Mouse (Mus musculus) skeletal muscle tissue, adult 2 months (tissue): ENCODE measurements around the gene Lpp.
"Not testable (repeated sequence)": the region's sequence is repeated elsewhere in the genome, so short reads cannot be mapped to it uniquely, and the experiment has no call there.

Experiments used
- DNase-seq: peaks from one replicate; pipeline ENCODE4 v3.0.0-alpha.2; 2012; ENCODE audit warnings: low read depth, low spot score

Lpp gene

GRCm38 (mm10) chr16:24977771-24978170, 584.5 kb downstream of the Lpp start:
- no peak for DNase-seq

- DNase-seq, result no peak
Observed at GRCm38 (mm10) chr16:24978226-24978625, 584.9 kb downstream of the Lpp start.

- no peak for DNase-seq
Observed at GRCm38 (mm10) chr16:24979391-24979790, 586.1 kb downstream of the Lpp start.

- DNase-seq, result no peak
Observed at GRCm38 (mm10) chr16:24982828-24983227, 589.5 kb downstream of the Lpp start.

- no peak for DNase-seq
Observed at GRCm38 (mm10) chr16:24990331-24990730, 597.0 kb downstream of the Lpp start.

- DNase-seq, result no peak
Observed at GRCm38 (mm10) chr16:24991059-24991541, 597.8 kb downstream of the Lpp start.

GRCm38 (mm10) chr16:24991995-24992394, 598.7 kb downstream of the Lpp start:
- no peak for DNase-seq

- DNase-seq, result no peak
Observed at GRCm38 (mm10) chr16:24992494-24992893, 599.2 kb downstream of the Lpp start.

GRCm38 (mm10) chr16:25010980-25011877, 617.9 kb downstream of the Lpp start:
- DNase-seq, result peak; percentile 39

- DNase-seq, result no peak
Observed at GRCm38 (mm10) chr16:25012938-25013337, 619.6 kb downstream of the Lpp start.

- DNase-seq, result no peak
Observed at GRCm38 (mm10) chr16:25016261-25016836, 623.0 kb downstream of the Lpp start.

GRCm38 (mm10) chr16:25017046-25017445, 623.7 kb downstream of the Lpp start:
- no peak for DNase-seq

- not testable (repeated sequence) for DNase-seq
Observed at GRCm38 (mm10) chr16:25021743-25022359, 628.5 kb downstream of the Lpp start.

- no peak for DNase-seq
Observed at GRCm38 (mm10) chr16:25024591-25024990, 631.3 kb downstream of the Lpp start.

GRCm38 (mm10) chr16:25026191-25026590, 632.9 kb downstream of the Lpp start:
- DNase-seq, result no peak

- no peak for DNase-seq
Observed at GRCm38 (mm10) chr16:25029548-25029947, 636.2 kb downstream of the Lpp start.

GRCm38 (mm10) chr16:25037361-25037760, 644.1 kb downstream of the Lpp start:
- DNase-seq, result no peak

- no peak for DNase-seq
Observed at GRCm38 (mm10) chr16:25038529-25038928, 645.2 kb downstream of the Lpp start.

GRCm38 (mm10) chr16:25039904-25040303, 646.6 kb downstream of the Lpp start:
- no peak for DNase-seq

GRCm38 (mm10) chr16:25041165-25041564, 647.9 kb downstream of the Lpp start:
- no peak for DNase-seq

- DNase-seq, result no peak
Observed at GRCm38 (mm10) chr16:25041855-25042529, 648.7 kb downstream of the Lpp start.
